12 mouse cellular contexts compared by ENCODE assay signal in genomic region chr12:17225012-17225411, GRCm38 (mm10). TPM values are rescaled to one million over a fixed set of nuclear protein-coding genes. Genes with fewer than 3 reads are reported as not detected.
DNase-seq lines count a peak whose midpoint lies in the region; ATAC-seq and TF ChIP-seq lines count a peak whose summit lies in the region.
"Had no signal": no experiment of that assay in that cellular context is flagged by ENCODE, and none has a peak within 500 bp of the region (broad histone marks: within the 10 kb centered on the region; RNA-seq: fewer than 3 reads in every experiment).

No protein-coding gene starts in this region.

- WGBS in midbrain, postnatal 0 days = 78% methylated on average over 5 of the region's 5 CpGs
- WGBS in midbrain, embryonic 15.5 days = 76% methylated on average over 5 of the region's 5 CpGs

- ATAC-seq in midbrain, postnatal 0 days (ENCODE audit: low FRiP score) = no peak
- ATAC-seq in midbrain, embryonic 15.5 days (replicated peaks) = no peak
- peak; percentile 83 for ATAC-seq in cerebellum, adult (ENCODE audit: insufficient number of reproducible peaks, low FRiP score, low TSS enrichment)

- H3K36me3 ChIP-seq in midbrain, postnatal 0 days (ENCODE audit: insufficient read depth, low read length) = no peaks in the 10 kb centered on the region
- H3K36me3 ChIP-seq in midbrain, embryonic 15.5 days (replicated peaks) = no peaks in the 10 kb centered on the region
- H3K36me3 ChIP-seq: heart, embryonic 12.5 days; kidney, embryonic 15.5 days had no signal

- TF ChIP-seq CTCF in midbrain, postnatal 0 days (IDR thresholded peaks at IDR 0.05) = no peak

- no peaks in the 10 kb centered on the region for H3K9me3 ChIP-seq in midbrain, postnatal 0 days (ENCODE audit: low read length)
- no peaks in the 10 kb centered on the region for H3K9me3 ChIP-seq in midbrain, embryonic 15.5 days
- H3K9me3 ChIP-seq: heart, embryonic 12.5 days; kidney, embryonic 15.5 days had no signal

- no peak overlapping the region for H3K4me3 ChIP-seq in midbrain, postnatal 0 days (ENCODE audit: low read depth, low read length)
- H3K4me3 ChIP-seq in midbrain, embryonic 15.5 days = no peak overlapping the region
- H3K4me3 ChIP-seq: heart, embryonic 12.5 days; kidney, embryonic 15.5 days had no signal

- no peak overlapping the region for H3K27ac ChIP-seq in midbrain, postnatal 0 days (ENCODE audit: low read depth, low read length)
- H3K27ac ChIP-seq in midbrain, embryonic 15.5 days = no peak overlapping the region
- H3K27ac ChIP-seq: kidney, embryonic 15.5 days; macrophage; stomach, postnatal 0 days had no signal

- no peaks in the 10 kb centered on the region for H3K27me3 ChIP-seq in midbrain, postnatal 0 days (ENCODE audit: insufficient read depth, low read length)
- no peaks in the 10 kb centered on the region for H3K27me3 ChIP-seq in midbrain, embryonic 15.5 days (replicated peaks)
- H3K27me3 ChIP-seq: CH12.LX; heart, embryonic 12.5 days; kidney, embryonic 15.5 days had no signal

- no peaks in the 10 kb centered on the region; the same call in 1 of the 2 replicates for H3K4me1 ChIP-seq in midbrain, postnatal 0 days (ENCODE audit: insufficient read depth, low read length)
- no peaks in the 10 kb centered on the region for H3K4me1 ChIP-seq in midbrain, embryonic 15.5 days
- H3K4me1 ChIP-seq: heart, embryonic 12.5 days; kidney, embryonic 15.5 days had no signal

- H3K4me2 ChIP-seq in midbrain, postnatal 0 days (ENCODE audit: low read depth, low read length, poor library complexity, severe bottlenecking) = no peak overlapping the region
- H3K4me2 ChIP-seq in midbrain, embryonic 15.5 days = no peak overlapping the region
- H3K4me2 ChIP-seq: heart, embryonic 12.5 days; kidney, embryonic 15.5 days had no signal

- DNase-seq in midbrain, postnatal 0 days (ENCODE audit: low spot score) = peak; percentile 52
- DNase-seq in cerebellum, postnatal 36 days = peak; percentile 89 to 92
- no peak for DNase-seq in frontal cortex, postnatal 36 days (ENCODE audit: low spot score in 2 of 2)
- DNase-seq in spleen, adult 18-20 months = no peak
- DNase-seq in thymus, postnatal 4 days = no peak

- H3K9ac ChIP-seq in midbrain, postnatal 0 days (replicated peaks; ENCODE audit: low read length, poor library complexity, severe bottlenecking) = no peak overlapping the region
- no peak overlapping the region for H3K9ac ChIP-seq in midbrain, embryonic 15.5 days
- H3K9ac ChIP-seq: heart, embryonic 12.5 days; kidney, embryonic 15.5 days had no signal

RNA-seq across cellular contexts. Expression of gene Pdia6, which starts 41.3 kb away (rescaled TPM):
- total RNA-seq in midbrain, postnatal 0 days (2014; rRNA removed) = 85.4 and 116 TPM in 2 replicates
- polyA plus RNA-seq in midbrain, postnatal 0 days (2015; fragmentation: Nextera tagmentation; extraction: Ambion mirVana) = 184 and 188 TPM in 2 replicates
- 270 and 273 TPM in 2 replicates for polyA plus RNA-seq in midbrain, embryonic 15.5 days (2015; fragmentation: Nextera tagmentation; extraction: Ambion mirVana)

RNA-seq across cellular contexts. Expression of gene Kcnf1, which starts 48.3 kb away (rescaled TPM):
- 11.0 and 12.2 TPM in 2 replicates for total RNA-seq in midbrain, postnatal 0 days (2014; rRNA removed)
- polyA plus RNA-seq in midbrain, postnatal 0 days (2015; fragmentation: Nextera tagmentation; extraction: Ambion mirVana) = 4.7 and 5.1 TPM in 2 replicates
- 5.0 and 5.5 TPM in 2 replicates for polyA plus RNA-seq in midbrain, embryonic 15.5 days (2015; fragmentation: Nextera tagmentation; extraction: Ambion mirVana)
- total RNA-seq: CH12.LX had no signal
- polyA plus RNA-seq: macrophage had no signal

Comparison
In these comparisons a context has a peak if more than half of its experiments do, and no peak if none do; other contexts are left out.
1. DNase-seq: peak in midbrain, postnatal 0 days (single experiment) and cerebellum, postnatal 36 days (2 of 2); none in frontal cortex, postnatal 36 days (0 of 2), spleen, adult 18-20 months (0 of 2) and thymus, postnatal 4 days (single experiment).